Mouse (Mus musculus) embryonic facial prominence, embryonic 12.5 days (tissue): ENCODE measurements around the gene Ppard. TPM values are rescaled to one million over a fixed set of nuclear protein-coding genes. Genes with fewer than 3 reads are reported as not detected.

Experiments used
- ATAC-seq: fragments of 200-750 bp; cut with Nextera tagmentation; 2 replicates; pipeline ENCODE4 v1.8.0; 2017; ENCODE audit not compliant: insufficient number of reproducible peaks, insufficient read depth, low FRiP score, low TSS enrichment
- H3K27ac ChIP-seq: fragments of 300-500 bp; sonication (generic); 2 replicates; pipeline ENCODE4 v1.5.1; 2016; ENCODE audit warnings: mild to moderate bottlenecking
- H3K27me3 ChIP-seq: fragments of 300-500 bp; sonication (generic); 2 replicates; pipeline ENCODE4 v1.6.1; 2016; ENCODE audit warnings: mild to moderate bottlenecking, moderate library complexity
- H3K36me3 ChIP-seq: fragments of 300-500 bp; sonication (generic); 2 replicates; pipeline ENCODE4 v1.6.1; 2016; ENCODE audit warnings: mild to moderate bottlenecking
- H3K4me1 ChIP-seq: fragments of 300-500 bp; sonication (generic); 2 replicates; pipeline ENCODE4 v1.6.1; 2016
- H3K4me2 ChIP-seq: fragments of 300-500 bp; sonication (generic); replicated peaks from 2 replicates; pipeline ENCODE4 v1.6.1; 2016; ENCODE audit warnings: mild to moderate bottlenecking, moderate library complexity
- H3K4me3 ChIP-seq: fragments of 300-500 bp; sonication (generic); 2 replicates; pipeline ENCODE4 v1.5.1; 2016; ENCODE audit warnings: mild to moderate bottlenecking
- H3K9ac ChIP-seq: fragments of 300-500 bp; sonication (generic); 2 replicates; pipeline ENCODE4 v1.6.1; 2016; ENCODE audit warnings: mild to moderate bottlenecking, moderate library complexity
- H3K9me3 ChIP-seq: fragments of 300-500 bp; sonication (generic); 2 replicates; pipeline ENCODE4 v1.6.1; 2016; ENCODE audit warnings: mild to moderate bottlenecking, moderate library complexity
- WGBS: fragments of 180-500 bp; shearing (Covaris S2); methylation state at CpG from one replicate; pipeline ENCODE4 v1.1.7; 2016; 5-methylcytosine and 5-hydroxymethylcytosine counted together
- polyA plus RNA-seq: library from polyadenylated mRNA; unstranded; fragments of >200 nt; fragmentation: Nextera tagmentation; extraction: Ambion mirVana; gene quantifications from 2 replicates; pipeline ENCODE4 v1.2.1, GENCODE M21; 2016

Gene Ppard
- polyA plus RNA-seq, 1 experiment from 2014 or later, result 2.5 TPM

GRCm38 (mm10) chr17:28277721-28278120 lies 45.2 kb downstream of the Ppard start:
- Histone ChIP-seq H3K36me3 (no peaks in the 10 kb centered on the region), H3K9ac (no peak overlapping the region), H3K27me3 (no peaks in the 10 kb centered on the region), H3K4me2 (no peak overlapping the region), H3K4me1 (peaks cover 28% of the 10 kb centered on the region), H3K9me3 (no peaks in the 10 kb centered on the region), H3K4me3 (no peak overlapping the region), H3K27ac (no peak overlapping the region)
- WGBS, result 58% methylated on average over 10 of the region's 10 CpGs
- ATAC-seq, result no peak

DNA sequence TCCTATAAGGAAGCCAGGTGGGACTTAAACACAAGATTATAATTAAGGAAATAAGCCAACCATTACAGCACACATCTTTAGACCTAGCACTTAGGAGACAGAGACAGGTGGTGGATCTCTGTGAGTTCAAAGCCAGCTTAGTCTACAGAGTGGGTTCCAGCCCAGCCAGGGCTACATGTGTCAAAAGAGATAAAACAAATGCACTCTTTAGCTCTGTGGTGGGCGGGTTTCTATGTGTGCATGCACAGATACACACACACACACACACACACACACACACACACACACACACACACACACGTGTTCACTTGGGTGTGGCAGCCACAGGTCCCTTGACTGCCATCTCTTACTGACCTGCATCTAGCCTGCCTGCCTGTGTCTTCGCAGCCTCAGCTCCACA lies 45.7 kb downstream of the Ppard start:
- 86% methylated on average over 3 of the region's 3 CpGs for WGBS
- Histone ChIP-seq H3K9ac (no peak overlapping the region), H3K4me1 (peaks cover 28% of the 10 kb centered on the region), H3K27me3 (no peaks in the 10 kb centered on the region), H3K27ac (no peak overlapping the region), H3K9me3 (no peaks in the 10 kb centered on the region), H3K4me3 (no peak overlapping the region), H3K36me3 (no peaks in the 10 kb centered on the region), H3K4me2 (no peak overlapping the region)
- no peak for ATAC-seq

DNA sequence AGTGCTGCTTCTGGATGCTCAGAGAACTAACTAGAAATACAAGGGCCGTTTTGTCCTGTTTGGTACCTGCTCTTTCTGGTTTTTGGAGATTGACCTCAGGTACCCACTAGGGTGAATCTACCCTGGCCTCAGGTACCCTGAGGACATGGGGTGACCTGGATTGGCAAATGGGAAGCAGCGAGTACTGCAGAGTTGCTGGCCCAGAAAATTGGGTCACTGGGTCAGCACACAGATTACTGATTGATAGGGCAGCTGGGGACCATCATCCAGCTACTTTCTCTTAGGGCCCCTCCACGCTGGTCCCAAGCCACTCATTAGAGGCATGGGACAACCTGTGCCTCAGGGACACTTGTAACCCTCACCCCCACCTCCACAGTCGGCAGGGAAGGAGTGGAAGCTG lies 46.7 kb downstream of the Ppard start:
- Histone ChIP-seq H3K4me1 (peaks cover 29% of the 10 kb centered on the region), H3K4me3 (no peak overlapping the region), H3K36me3 (no peaks in the 10 kb centered on the region), H3K27ac (peak overlapping the region; percentile 23; the same call in 1 of the 2 replicates), H3K4me2 (no peak overlapping the region), H3K9me3 (no peaks in the 10 kb centered on the region), H3K9ac (no peak overlapping the region), H3K27me3 (no peaks in the 10 kb centered on the region)
- 42% methylated on average over 4 of the region's 4 CpGs for WGBS
- no peak for ATAC-seq

- no peaks in the 10 kb centered on the region for H3K36me3 ChIP-seq
- H3K4me1 ChIP-seq, result peaks cover 36% of the 10 kb centered on the region
- H3K9me3 ChIP-seq, result no peaks in the 10 kb centered on the region
- H3K4me3 ChIP-seq, result no peak overlapping the region
- WGBS, result 64% methylated on average over 15 of the region's 15 CpGs
- H3K4me2 ChIP-seq, result no peak overlapping the region
- H3K27me3 ChIP-seq, result no peaks in the 10 kb centered on the region
- ATAC-seq, result no peak
- H3K9ac ChIP-seq, result no peak overlapping the region
- H3K27ac ChIP-seq, result peak overlapping the region; percentile 23; the same call in 1 of the 2 replicates
Measured at GRCm38 (mm10) chr17:28279780-28280422, 47.4 kb downstream of the Ppard start.

GRCm38 (mm10) chr17:28280423-28280800 lies 47.9 kb downstream of the Ppard start:
- no peak for ATAC-seq
- Histone ChIP-seq H3K4me2 (no peak overlapping the region), H3K27me3 (no peaks in the 10 kb centered on the region), H3K9ac (no peak overlapping the region), H3K9me3 (no peaks in the 10 kb centered on the region), H3K36me3 (no peaks in the 10 kb centered on the region), H3K27ac (no peak overlapping the region), H3K4me1 (peaks cover 41% of the 10 kb centered on the region), H3K4me3 (no peak overlapping the region)
- 73% methylated on average over 7 of the region's 7 CpGs for WGBS

DNA sequence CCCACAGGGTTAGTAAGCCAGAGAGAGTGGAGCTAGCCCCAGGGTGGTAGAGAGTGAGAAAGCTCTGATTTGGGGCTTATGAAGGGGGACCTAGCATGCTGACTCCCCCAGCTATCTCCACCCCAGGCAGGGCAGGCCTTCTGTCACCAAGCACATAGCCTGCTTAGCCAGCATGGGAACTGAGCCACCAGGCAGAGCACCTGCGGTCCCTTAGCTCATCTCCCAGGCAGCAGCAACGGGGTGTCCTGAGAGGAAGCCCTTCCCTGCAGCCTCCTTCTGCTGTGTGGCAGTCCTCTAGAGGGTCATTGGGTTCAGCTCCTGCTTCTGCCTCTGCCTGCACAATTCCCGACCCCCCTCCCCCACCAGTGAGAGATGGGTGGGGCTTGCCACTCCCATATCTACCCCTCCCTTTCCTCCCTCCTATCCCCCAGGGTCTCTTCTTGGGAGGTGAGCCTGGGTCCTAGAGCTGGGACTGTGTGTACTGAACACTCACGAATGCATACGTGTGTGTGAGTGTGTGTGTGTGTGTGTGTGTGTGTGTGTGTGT lies 48.4 kb downstream of the Ppard start:
- no peak for ATAC-seq
- Histone ChIP-seq H3K9ac (no peak overlapping the region), H3K4me1 (peaks cover 46% of the 10 kb centered on the region), H3K27me3 (no peaks in the 10 kb centered on the region), H3K36me3 (no peaks in the 10 kb centered on the region), H3K4me2 (no peak overlapping the region), H3K4me3 (no peak overlapping the region), H3K9me3 (no peaks in the 10 kb centered on the region), H3K27ac (no peak overlapping the region)
- 47% methylated on average over 5 of the region's 5 CpGs for WGBS

GRCm38 (mm10) chr17:28281866-28282441 lies 49.5 kb downstream of the Ppard start:
- no peak for ATAC-seq
- WGBS, result 90% methylated on average over 7 of the region's 7 CpGs
- Histone ChIP-seq H3K27ac (no peak overlapping the region), H3K9ac (no peak overlapping the region), H3K4me2 (no peak overlapping the region), H3K36me3 (0 out of 2 replicates have a peak, but pooled peaks cover 2% of the 10 kb centered on the region), H3K4me1 (peaks cover 51% of the 10 kb centered on the region), H3K4me3 (no peak overlapping the region), H3K27me3 (no peaks in the 10 kb centered on the region), H3K9me3 (no peaks in the 10 kb centered on the region)

- WGBS, result 89% methylated on average over 10 of the region's 10 CpGs
Measured at GRCm38 (mm10) chr17:28283199-28283598, 50.7 kb downstream of the Ppard start.

DNA sequence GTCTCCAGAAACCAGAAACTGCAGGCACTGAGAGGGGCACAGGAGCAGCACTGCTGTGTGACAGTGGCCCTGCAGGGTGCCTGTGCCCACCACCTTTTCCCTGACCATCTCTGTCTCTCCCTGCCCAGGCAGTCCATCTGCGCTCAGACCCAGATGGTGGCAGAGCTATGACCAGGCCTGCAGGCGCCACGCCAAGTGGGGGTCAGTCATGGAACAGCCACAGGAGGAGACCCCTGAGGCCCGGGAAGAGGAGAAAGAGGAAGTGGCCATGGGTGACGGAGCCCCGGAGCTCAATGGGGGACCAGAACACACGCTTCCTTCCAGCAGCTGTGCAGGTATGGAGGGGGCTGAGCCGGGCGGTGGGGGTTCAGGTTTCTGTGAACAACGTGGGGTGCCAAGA lies 53.6 kb downstream of the Ppard start:
- Histone ChIP-seq H3K9me3 (no peaks in the 10 kb centered on the region), H3K9ac (no peak overlapping the region), H3K4me2 (no peak overlapping the region), H3K27ac (no peak overlapping the region), H3K4me1 (peaks cover 28% of the 10 kb centered on the region), H3K4me3 (no peak overlapping the region), H3K36me3 (0 out of 2 replicates have a peak, but pooled peaks cover 5% of the 10 kb centered on the region), H3K27me3 (no peaks in the 10 kb centered on the region)
- WGBS, result 81% methylated on average over 10 of the region's 10 CpGs
- no peak for ATAC-seq

More at GRCm38 (mm10) chr17:28283199-28283598, 50.7 kb downstream of the Ppard start:
- Histone ChIP-seq H3K27me3 (no peaks in the 10 kb centered on the region), H3K9me3 (no peaks in the 10 kb centered on the region), H3K4me1 (peaks cover 49% of the 10 kb centered on the region), H3K4me2 (no peak overlapping the region), H3K27ac (no peak overlapping the region), H3K4me3 (no peak overlapping the region), H3K36me3 (0 out of 2 replicates have a peak, but pooled peaks cover 5% of the 10 kb centered on the region), H3K9ac (no peak overlapping the region)
- ATAC-seq, result no peak

- 46% methylated on average over 5 of the region's 5 CpGs for WGBS
- no peak for ATAC-seq
- Histone ChIP-seq H3K27me3 (no peaks in the 10 kb centered on the region), H3K36me3 (peaks cover 11% of the 10 kb centered on the region), H3K9me3 (no peaks in the 10 kb centered on the region), H3K4me1 (peaks cover 27% of the 10 kb centered on the region), H3K27ac (no peak overlapping the region), H3K4me2 (no peak overlapping the region), H3K4me3 (no peak overlapping the region), H3K9ac (no peak overlapping the region; the same call in 1 of the 2 replicates)
Measured at GRCm38 (mm10) chr17:28286964-28287363, 54.5 kb downstream of the Ppard start.

- no peak for ATAC-seq
- H3K4me3 ChIP-seq, result no peak overlapping the region
- WGBS, result 77% methylated on average over 8 of the region's 8 CpGs
- H3K27ac ChIP-seq, result no peak overlapping the region
- peaks cover 27% of the 10 kb centered on the region for H3K4me1 ChIP-seq
- H3K9ac ChIP-seq, result no peak overlapping the region
- no peaks in the 10 kb centered on the region for H3K27me3 ChIP-seq
- peaks cover 17% of the 10 kb centered on the region for H3K36me3 ChIP-seq
- H3K9me3 ChIP-seq, result no peaks in the 10 kb centered on the region
- H3K4me2 ChIP-seq, result no peak overlapping the region
Measured at GRCm38 (mm10) chr17:28287578-28287977, 55.1 kb downstream of the Ppard start.

GRCm38 (mm10) chr17:28287980-28288379 lies 55.5 kb downstream of the Ppard start:
- H3K4me3 ChIP-seq, result no peak overlapping the region
- H3K36me3 ChIP-seq, result peaks cover 18% of the 10 kb centered on the region
- H3K27me3 ChIP-seq, result no peaks in the 10 kb centered on the region
- WGBS, result 62% methylated on average over 5 of the region's 5 CpGs
- H3K4me1 ChIP-seq, result peaks cover 27% of the 10 kb centered on the region
- H3K27ac ChIP-seq, result no peak overlapping the region
- no peak overlapping the region for H3K4me2 ChIP-seq
- no peak overlapping the region for H3K9ac ChIP-seq
- H3K9me3 ChIP-seq, result no peaks in the 10 kb centered on the region
- no peak for ATAC-seq
